Mouse (Mus musculus): ENCODE measurements around the gene Krt12.

GRCm38 (mm10) chr11:99448769-99449168 lies 26.7 kb upstream of the Krt12 start:
- TF ChIP-seq CTCF (IDR thresholded peaks at IDR 0.05; ENCODE audit: low read depth, low read length) (no peak), TAL1 (conservative IDR thresholded peaks at IDR 0.05; ENCODE audit: low read depth, low read length) (no peak), POLR2AphosphoS5 (IDR thresholded peaks at IDR 0.05; ENCODE audit: insufficient replicate concordance, low read depth, low read length) (no peak), GATA1 (IDR thresholded peaks at IDR 0.05; ENCODE audit: borderline replicate concordance, low read length) (no peak), GATA2 (IDR thresholded peaks at IDR 0.05; ENCODE audit: borderline replicate concordance, low read depth, low read length) (no peak)
